Mouse (Mus musculus) cerebellum, adult 9-11 months (tissue): ENCODE measurements at regions not wholly inside any gene's neighbourhood (a gene's known extent, or its start where the extent isn't known, plus 50 kb on each side); places are given as distances from the start of the nearest gene placed in this dataset.

Experiments
- DNase-seq: peaks from one replicate; pipeline ENCODE4 v3.0.0; 2022

DNA sequence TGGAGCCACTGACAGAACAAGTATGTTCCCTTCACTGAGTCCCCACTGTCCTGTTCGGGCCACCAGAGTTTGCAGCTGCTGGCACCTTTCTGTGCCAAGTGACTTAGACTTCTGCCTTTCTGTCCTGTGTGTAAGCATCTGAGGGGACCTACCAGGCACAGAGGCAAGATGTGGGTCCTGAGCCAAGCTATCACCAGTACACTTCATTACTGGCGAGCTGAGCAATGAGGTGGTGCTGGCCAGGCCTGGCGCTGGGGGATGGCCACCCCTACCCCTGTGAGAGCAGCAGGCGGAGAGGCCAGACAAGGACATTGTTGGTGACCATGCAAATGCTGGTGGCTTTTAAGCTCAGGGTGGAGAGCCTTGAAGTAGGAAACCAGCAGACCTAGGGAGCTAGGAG lies 87.6 kb upstream of the Mrps6 start:
- no peak for DNase-seq

DNA sequence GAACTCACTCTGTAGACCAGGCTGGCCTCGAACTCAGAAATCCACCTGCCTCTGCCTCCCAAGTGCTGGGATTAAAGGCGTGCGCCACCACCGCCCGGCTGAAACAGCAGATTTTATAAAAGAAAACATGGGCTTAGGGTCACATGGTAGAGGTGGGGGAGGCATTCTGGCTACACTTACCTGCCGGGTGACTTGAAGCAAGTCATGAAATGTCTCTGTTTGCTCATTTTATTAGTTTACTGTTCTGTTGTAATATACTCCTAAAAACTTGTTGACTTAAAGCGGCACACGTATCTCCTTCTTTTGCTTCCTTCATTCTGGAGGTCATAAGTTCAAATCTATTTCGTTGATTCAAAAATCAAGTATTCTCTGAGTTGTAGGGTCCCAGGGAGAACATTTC lies 84.9 kb upstream of the Mrps6 start:
- no peak for DNase-seq

DNA sequence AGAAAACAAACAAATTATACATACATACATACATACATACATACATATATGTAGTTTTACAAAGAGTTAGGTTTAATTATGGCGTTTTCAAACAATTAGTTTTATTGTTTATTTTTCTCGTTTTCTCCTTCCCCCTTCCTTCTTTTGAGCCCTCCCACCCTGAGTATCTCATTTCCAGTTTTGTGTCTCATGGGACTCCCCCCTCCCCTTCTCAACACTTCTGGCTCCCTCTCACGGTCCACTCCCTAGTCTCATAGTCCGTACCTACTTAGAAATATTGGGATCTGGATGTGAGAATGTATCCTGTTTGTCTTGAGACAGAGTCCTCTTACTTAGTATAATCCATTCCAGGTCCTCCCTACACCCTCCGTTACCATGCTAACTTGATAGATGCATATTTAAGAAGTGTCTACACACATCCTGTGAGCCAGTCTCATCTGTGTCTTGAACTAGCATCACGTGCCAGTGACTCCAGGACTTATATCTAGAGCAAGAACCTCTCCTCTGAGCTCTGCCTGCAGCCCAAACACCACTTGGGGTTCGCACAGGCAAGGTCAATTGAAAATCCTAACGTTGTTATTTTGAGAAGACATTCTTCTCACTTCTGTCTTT lies 81.8 kb upstream of the Mrps6 start:
- DNase-seq: no peak

DNA sequence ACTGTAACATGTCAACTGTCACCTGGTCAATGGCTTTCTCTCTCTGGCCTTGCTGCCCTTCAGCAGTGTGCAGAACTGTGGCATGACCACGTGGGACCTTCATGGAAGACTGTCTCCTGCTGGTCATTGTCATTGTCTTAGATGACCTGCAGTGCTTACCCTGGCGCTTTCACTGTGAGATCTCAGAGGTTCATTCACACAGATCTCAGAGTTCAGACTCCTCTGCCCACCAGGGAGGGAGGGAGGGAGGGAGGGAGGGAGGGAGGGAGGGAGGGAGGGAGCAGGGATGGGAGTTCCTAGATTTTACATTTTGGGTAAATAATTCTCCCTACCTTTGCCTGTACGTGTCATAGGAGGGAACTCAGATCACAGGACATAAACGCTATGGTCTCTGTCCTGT lies 79.6 kb upstream of the Mrps6 start:
- DNase-seq: no peak

DNA sequence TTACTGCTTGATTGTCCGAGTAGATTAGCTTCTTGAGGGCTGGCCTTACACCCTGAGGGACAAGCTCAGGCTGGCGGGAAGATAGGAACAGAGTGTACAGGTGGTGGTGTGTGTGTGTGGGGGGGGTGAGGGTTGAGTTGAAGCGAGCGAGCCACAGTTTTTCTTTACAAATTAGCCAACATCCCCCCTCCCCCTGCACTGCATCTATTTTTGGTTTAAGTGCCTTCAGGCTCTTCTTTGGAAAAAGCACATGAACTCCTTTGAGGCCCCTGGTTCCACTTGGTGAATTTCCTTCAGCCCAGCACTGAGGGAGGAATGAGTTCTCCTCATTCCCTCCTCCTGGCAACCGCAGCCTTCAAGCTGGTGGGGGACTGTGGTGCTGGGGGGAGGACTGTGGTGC lies 79.2 kb upstream of the Mrps6 start:
- no peak for DNase-seq

DNA sequence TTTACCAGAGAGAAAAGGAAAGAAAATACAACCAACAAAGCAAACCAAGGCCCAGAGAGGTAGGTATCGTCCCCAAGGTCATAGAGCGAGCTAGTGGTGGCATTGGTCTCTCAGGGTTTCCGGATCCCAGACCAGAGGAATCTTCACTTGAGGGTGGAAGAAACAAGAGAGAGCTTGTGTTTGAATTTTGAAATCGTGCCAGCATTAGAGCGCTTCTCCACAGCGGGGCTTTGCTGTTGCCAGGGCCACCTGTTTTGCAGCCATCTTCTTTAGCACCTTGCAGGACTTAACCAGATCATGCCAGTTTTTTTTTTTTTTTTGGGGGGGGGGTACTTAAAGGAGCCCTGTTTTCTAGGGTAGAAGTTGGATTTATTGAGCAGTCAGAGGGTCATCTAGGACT lies 77.6 kb upstream of the Mrps6 start:
- DNase-seq: peak; percentile 14

DNA sequence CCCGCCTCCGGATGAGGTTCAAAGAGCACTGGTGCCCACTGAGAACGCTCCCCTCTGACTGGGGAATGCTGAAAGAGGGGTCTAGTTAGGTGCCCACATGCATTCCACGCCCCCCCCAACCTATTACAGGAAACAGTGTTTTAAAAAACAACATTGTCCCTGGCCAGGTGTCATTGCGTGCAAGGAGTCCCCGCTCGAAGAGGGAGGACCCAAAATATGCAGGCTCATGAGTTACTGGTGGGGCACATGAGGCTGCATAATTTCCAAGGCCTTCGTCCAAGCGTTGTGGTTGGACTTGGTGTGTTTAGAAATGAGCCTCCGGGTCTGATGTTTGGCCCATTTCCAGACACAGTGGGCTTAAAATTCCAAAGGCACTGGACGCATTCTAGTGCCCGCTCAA lies 72.9 kb upstream of the Mrps6 start:
- no peak for DNase-seq

DNA sequence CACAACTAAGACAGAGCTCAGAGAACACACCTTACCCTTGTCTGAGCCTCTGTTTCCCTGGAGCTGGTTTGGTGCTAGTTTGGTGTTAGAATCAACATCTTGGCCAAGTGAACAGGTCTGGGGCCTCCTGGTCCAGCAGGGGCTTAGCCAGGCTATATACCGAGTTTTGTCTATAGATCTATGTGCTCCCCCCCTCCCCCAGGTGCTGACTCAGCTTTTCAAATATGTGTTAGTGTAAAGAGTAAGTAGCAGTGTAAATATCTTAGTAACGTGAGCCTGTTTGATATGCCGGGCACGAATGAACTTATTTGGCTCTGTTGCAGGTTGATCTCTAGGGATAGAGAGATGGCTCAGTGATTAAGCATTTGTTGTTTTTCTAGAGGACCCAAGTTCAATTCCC lies 68.7 kb upstream of the Mrps6 start:
- no peak for DNase-seq

DNA sequence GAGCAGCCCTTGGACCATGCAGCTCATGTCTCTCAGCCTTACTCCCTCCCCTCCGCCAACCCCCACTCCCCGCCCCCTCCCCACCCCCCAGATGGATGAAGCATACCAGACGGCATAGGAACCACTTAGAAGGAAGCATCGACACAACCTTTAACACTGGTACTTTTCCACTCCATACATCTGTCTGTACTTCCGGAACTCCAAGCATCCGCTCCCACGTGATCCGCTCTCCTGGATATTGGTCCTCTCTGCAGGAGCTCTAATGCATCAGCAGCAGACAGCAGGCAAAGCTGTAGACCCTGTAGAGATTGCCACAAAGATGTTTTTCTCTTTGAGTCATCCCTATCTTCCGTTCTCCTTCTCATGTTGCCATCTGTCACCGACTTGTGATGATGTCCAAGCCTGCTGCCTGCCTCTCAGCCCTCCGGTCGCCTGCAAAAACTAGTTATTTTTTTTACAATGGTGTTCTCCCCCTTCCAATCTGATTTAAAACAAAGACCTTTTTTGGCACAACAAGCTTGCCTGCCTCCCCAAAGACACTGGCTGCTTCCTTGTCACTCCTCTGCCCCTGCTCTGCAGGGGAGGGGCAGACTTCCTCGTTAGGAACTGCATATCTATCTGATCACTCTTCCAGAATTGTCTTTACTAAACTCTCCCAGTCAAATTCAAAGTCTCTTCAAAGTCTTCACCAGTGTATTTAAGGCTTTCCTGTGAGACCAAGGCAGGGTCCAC lies 62.4 kb upstream of the Mrps6 start:
- peak; percentile 30 for DNase-seq

DNA sequence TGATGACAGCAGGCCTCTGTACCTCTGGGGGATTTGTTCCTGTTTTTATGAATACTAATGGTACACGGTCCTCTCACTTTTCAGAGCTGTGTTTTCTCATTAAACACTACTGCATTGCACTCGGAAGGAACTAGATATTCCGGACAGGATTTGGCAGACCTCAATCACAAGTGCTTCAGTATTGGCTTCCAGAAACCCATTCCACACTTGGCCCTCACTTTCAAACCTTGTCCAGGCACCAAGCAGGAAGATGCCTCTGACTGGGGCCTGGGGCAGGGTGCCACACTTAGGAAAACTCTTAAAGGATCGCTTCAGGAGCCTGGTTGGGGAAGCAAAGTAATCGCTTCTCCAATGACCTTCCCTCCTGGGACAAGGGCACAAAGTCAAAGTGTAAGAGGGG lies 50.7 kb upstream of the Mrps6 start:
- no peak for DNase-seq
